Mouse (Mus musculus) testis, postnatal 10 days (tissue): ENCODE measurements around the gene Ap1m2.
"Not testable (repeated sequence)": the region's sequence is repeated elsewhere in the genome, so short reads cannot be mapped to it uniquely, and the experiment has no call there.

Experiments used
- DNase-seq: peaks from one replicate; pipeline ENCODE4 v3.0.0; 2021; ENCODE audit warnings: low spot score

Gene Ap1m2

GRCm38 (mm10) chr9:21327569-21327968, 15.4 kb upstream of the Ap1m2 start:
- no peak for DNase-seq

- no peak for DNase-seq
Observed at GRCm38 (mm10) chr9:21324269-21324668, 12.1 kb upstream of the Ap1m2 start.

GRCm38 (mm10) chr9:21322917-21323297, 10.8 kb upstream of the Ap1m2 start:
- not testable (repeated sequence) for DNase-seq

GRCm38 (mm10) chr9:21322211-21322916, 10.2 kb upstream of the Ap1m2 start:
- no peak for DNase-seq

GRCm38 (mm10) chr9:21321513-21321835, 9.3 kb upstream of the Ap1m2 start:
- peak; percentile 64 for DNase-seq

GRCm38 (mm10) chr9:21320619-21321512, 8.7 kb upstream of the Ap1m2 start, which contains the start of gene Slc44a2:
Slc44a2 (plus strand) TSS chr9:21320698.
- peak; percentile 95 for DNase-seq

- no peak for DNase-seq
Observed at GRCm38 (mm10) chr9:21320280-21320618, 8.1 kb upstream of the Ap1m2 start.

- DNase-seq = no peak
Observed at GRCm38 (mm10) chr9:21319503-21319902, 7.4 kb upstream of the Ap1m2 start.

- no peak for DNase-seq
Observed at GRCm38 (mm10) chr9:21318792-21319191, 6.7 kb upstream of the Ap1m2 start.

GRCm38 (mm10) chr9:21316696-21317095, 4.6 kb upstream of the Ap1m2 start:
- DNase-seq = no peak

- no peak for DNase-seq
Observed at GRCm38 (mm10) chr9:21315421-21315820, 3.3 kb upstream of the Ap1m2 start.

- no peak for DNase-seq
Observed at GRCm38 (mm10) chr9:21314367-21315140, 2.4 kb upstream of the Ap1m2 start.

- DNase-seq = peak; percentile 97
Observed at GRCm38 (mm10) chr9:21313394-21313793, 1.3 kb upstream of the Ap1m2 start.

GRCm38 (mm10) chr9:21311695-21312094, 442 bp downstream of the Ap1m2 start:
- DNase-seq = no peak

- no peak for DNase-seq
Observed at GRCm38 (mm10) chr9:21309150-21309741, 2.9 kb downstream of the Ap1m2 start.

GRCm38 (mm10) chr9:21305065-21305464, 7.1 kb downstream of the Ap1m2 start:
- no peak for DNase-seq

- DNase-seq = no peak
Observed at GRCm38 (mm10) chr9:21299014-21299413, 13.1 kb downstream of the Ap1m2 start.

- no peak for DNase-seq
Observed at GRCm38 (mm10) chr9:21292271-21292670, 19.9 kb downstream of the Ap1m2 start.

GRCm38 (mm10) chr9:21291868-21292267, 20.3 kb downstream of the Ap1m2 start:
- not testable (repeated sequence) for DNase-seq

GRCm38 (mm10) chr9:21291022-21291787, 20.9 kb downstream of the Ap1m2 start, which contains the start of gene Cdkn2d:
Cdkn2d (minus strand) TSS chr9:21291407.
- peak; percentile 100 for DNase-seq

GRCm38 (mm10) chr9:21290589-21290988, 21.5 kb downstream of the Ap1m2 start:
- DNase-seq = peak; percentile 70
